Mouse (Mus musculus) embryo, embryonic 10.5 days (tissue): ENCODE results near the gene Gdpd5.
"Not testable (repeated sequence)": the region's sequence is repeated elsewhere in the genome, so short reads cannot be mapped to it uniquely, and the experiment has no call there.

Source experiments
- DNase-seq: peaks from one replicate; pipeline ENCODE4 v3.0.0-alpha.2; 2015; ENCODE audit warnings: low spot score

The Gdpd5 gene

GRCm38 (mm10) chr7:99476558-99477114 lies 95.4 kb downstream of the Gdpd5 start:
- DNase-seq = no peak

- DNase-seq = no peak
Observed at GRCm38 (mm10) chr7:99477235-99477634, 96.0 kb downstream of the Gdpd5 start.

- DNase-seq = no peak
Observed at GRCm38 (mm10) chr7:99482637-99483036, 101.4 kb downstream of the Gdpd5 start.

- peak; percentile 99 for DNase-seq
Observed at GRCm38 (mm10) chr7:99483271-99483923, 102.2 kb downstream of the Gdpd5 start, which contains the start of gene Rps3. Rps3 (minus strand) TSS chr7:99483738.

GRCm38 (mm10) chr7:99483924-99484319 lies 102.7 kb downstream of the Gdpd5 start:
- DNase-seq = no peak

GRCm38 (mm10) chr7:99484679-99485078 lies 103.5 kb downstream of the Gdpd5 start:
- no peak for DNase-seq

GRCm38 (mm10) chr7:99489708-99490107 lies 108.5 kb downstream of the Gdpd5 start:
- DNase-seq = no peak

GRCm38 (mm10) chr7:99499128-99499527 lies 117.9 kb downstream of the Gdpd5 start:
- DNase-seq = no peak

GRCm38 (mm10) chr7:99500201-99500600 lies 119.0 kb downstream of the Gdpd5 start:
- peak; percentile 92 for DNase-seq

- DNase-seq = peak; percentile 37
Observed at GRCm38 (mm10) chr7:99500655-99501054, 119.4 kb downstream of the Gdpd5 start.

- no peak for DNase-seq
Observed at GRCm38 (mm10) chr7:99501148-99501547, 119.9 kb downstream of the Gdpd5 start.

- no peak for DNase-seq
Observed at GRCm38 (mm10) chr7:99504556-99504955, 123.3 kb downstream of the Gdpd5 start.

GRCm38 (mm10) chr7:99508187-99508586 lies 127.0 kb downstream of the Gdpd5 start:
- not testable (repeated sequence) for DNase-seq

- peak; percentile 57 for DNase-seq
Observed at GRCm38 (mm10) chr7:99510087-99510501, 128.9 kb downstream of the Gdpd5 start.
